Mouse (Mus musculus): ENCODE data around the gene C2cd4d. TPM values are rescaled to one million over a fixed set of nuclear protein-coding genes. Genes with fewer than 3 reads are reported as not detected.

The C2cd4d gene
- polyA plus RNA-seq, 1 experiment from 2014 or later: 3.1 TPM

GRCm38 (mm10) chr3:94366761-94367160, 4.5 kb downstream of the C2cd4d start:
- no peak overlapping the region for H3K4me3 ChIP-seq
- H3K4me2 ChIP-seq (replicated peaks): no peak overlapping the region
- peaks cover 40% of the 10 kb centered on the region for H3K27me3 ChIP-seq (replicated peaks)
- H3K27ac ChIP-seq: no peak overlapping the region
- H3K4me1 ChIP-seq: peaks cover 11% of the 10 kb centered on the region; the same call in 1 of the 2 replicates
- 28% methylated on average over 3 of the region's 3 CpGs for WGBS
- H3K36me3 ChIP-seq: no peaks in the 10 kb centered on the region
- no peak overlapping the region for H3K9ac ChIP-seq
- no peaks in the 10 kb centered on the region for H3K9me3 ChIP-seq
- 0 out of 2 replicates have a peak, but pooled peaks have one; percentile 13 for ATAC-seq (ENCODE audit: low FRiP score, low read depth)

GRCm38 (mm10) chr3:94367511-94367910, 5.3 kb downstream of the C2cd4d start:
- Histone ChIP-seq H3K36me3 (no peaks in the 10 kb centered on the region), H3K4me3 (no peak overlapping the region), H3K27me3 (replicated peaks) (peaks cover 32% of the 10 kb centered on the region), H3K27ac (no peak overlapping the region), H3K4me2 (replicated peaks) (no peak overlapping the region), H3K9me3 (no peaks in the 10 kb centered on the region), H3K4me1 (0 out of 2 replicates have a peak, but pooled peaks cover 12% of the 10 kb centered on the region), H3K9ac (no peak overlapping the region)
- WGBS: 86% methylated on average over 6 of the region's 6 CpGs
- ATAC-seq (ENCODE audit: low FRiP score, low read depth): no peak

GRCm38 (mm10) chr3:94368631-94369030, 6.4 kb downstream of the C2cd4d start:
- H3K36me3 ChIP-seq: no peaks in the 10 kb centered on the region
- no peaks in the 10 kb centered on the region for H3K9me3 ChIP-seq
- 72% methylated on average over 6 of the region's 6 CpGs for WGBS
- H3K27me3 ChIP-seq (replicated peaks): peaks cover 28% of the 10 kb centered on the region
- no peak for ATAC-seq (ENCODE audit: low FRiP score, low read depth)
- H3K4me3 ChIP-seq: no peak overlapping the region
- no peak overlapping the region for H3K4me2 ChIP-seq (replicated peaks)
- peaks cover 23% of the 10 kb centered on the region for H3K4me1 ChIP-seq
- H3K27ac ChIP-seq: no peak overlapping the region
- H3K9ac ChIP-seq: no peak overlapping the region

- Histone ChIP-seq H3K4me2 (replicated peaks) (no peak overlapping the region), H3K27ac (no peak overlapping the region), H3K9ac (no peak overlapping the region), H3K27me3 (replicated peaks) (peaks cover 19% of the 10 kb centered on the region), H3K36me3 (no peaks in the 10 kb centered on the region), H3K4me1 (peaks cover 19% of the 10 kb centered on the region), H3K9me3 (no peaks in the 10 kb centered on the region), H3K4me3 (no peak overlapping the region)
- ATAC-seq (ENCODE audit: low FRiP score, low read depth): no peak
- 73% methylated on average over 2 of the region's 2 CpGs for WGBS
Measured at GRCm38 (mm10) chr3:94369709-94370108, 7.5 kb downstream of the C2cd4d start.

- Histone ChIP-seq H3K4me3 (no peak overlapping the region), H3K4me1 (peaks cover 19% of the 10 kb centered on the region), H3K27ac (no peak overlapping the region), H3K9me3 (no peaks in the 10 kb centered on the region), H3K27me3 (replicated peaks) (0 out of 2 replicates have a peak, but pooled peaks cover 5% of the 10 kb centered on the region), H3K9ac (no peak overlapping the region), H3K4me2 (replicated peaks) (peak overlapping the region; percentile 41), H3K36me3 (no peaks in the 10 kb centered on the region)
- WGBS: 5% methylated on average over 11 of the region's 11 CpGs
- 0 out of 2 replicates have a peak, but pooled peaks have one; percentile 17 for ATAC-seq (ENCODE audit: low FRiP score, low read depth)
Measured at GRCm38 (mm10) chr3:94371637-94372036, 9.4 kb downstream of the C2cd4d start.

- no peaks in the 10 kb centered on the region for H3K9me3 ChIP-seq
- peak overlapping the region; percentile 41 for H3K4me2 ChIP-seq (replicated peaks)
- no peaks in the 10 kb centered on the region for H3K36me3 ChIP-seq
- H3K9ac ChIP-seq: no peak overlapping the region
- H3K27me3 ChIP-seq (replicated peaks): 0 out of 2 replicates have a peak, but pooled peaks cover 5% of the 10 kb centered on the region
- H3K4me3 ChIP-seq: no peak overlapping the region
- ATAC-seq (ENCODE audit: low FRiP score, low read depth): no peak
- H3K27ac ChIP-seq: no peak overlapping the region
- H3K4me1 ChIP-seq: peaks cover 19% of the 10 kb centered on the region
- WGBS: 6% methylated on average over 3 of the region's 3 CpGs
Measured at GRCm38 (mm10) chr3:94372038-94372437, 9.8 kb downstream of the C2cd4d start.

GRCm38 (mm10) chr3:94372641-94373040, 10.4 kb downstream of the C2cd4d start, which contains the start of gene Rorc:
Rorc (plus strand) TSS chr3:94372794.
- no peak within 1 kb of the TSS for H3K9ac ChIP-seq
- H3K27me3 ChIP-seq (replicated peaks): 0 out of 2 replicates have a peak, but pooled peaks cover 5% of the 10 kb centered on the region
- 23% methylated on average over 5 of the region's 5 CpGs for WGBS
- no peaks in the 10 kb centered on the region for H3K9me3 ChIP-seq
- no peaks in the 10 kb centered on the region for H3K36me3 ChIP-seq
- H3K4me3 ChIP-seq: no peak within 1 kb of the TSS
- no peak within 1 kb of the TSS for H3K27ac ChIP-seq
- peaks cover 19% of the 10 kb centered on the region for H3K4me1 ChIP-seq
- ATAC-seq (ENCODE audit: low FRiP score, low read depth): peak; percentile 14; the same call in 1 of the 2 replicates
- peak within 1 kb of the TSS; percentile 42 for H3K4me2 ChIP-seq (replicated peaks)

GRCm38 (mm10) chr3:94373090-94373489, 10.9 kb downstream of the C2cd4d start:
- Histone ChIP-seq H3K27me3 (replicated peaks) (0 out of 2 replicates have a peak, but pooled peaks cover 5% of the 10 kb centered on the region), H3K4me3 (no peak overlapping the region), H3K9ac (no peak overlapping the region), H3K9me3 (no peaks in the 10 kb centered on the region), H3K27ac (no peak overlapping the region), H3K4me2 (replicated peaks) (peak overlapping the region; percentile 42), H3K4me1 (peaks cover 19% of the 10 kb centered on the region), H3K36me3 (no peaks in the 10 kb centered on the region)
- ATAC-seq (ENCODE audit: low FRiP score, low read depth): peak; percentile 57
- 4% methylated on average over 10 of the region's 10 CpGs for WGBS

GRCm38 (mm10) chr3:94373597-94374011, 11.4 kb downstream of the C2cd4d start:
- Histone ChIP-seq H3K9ac (no peak overlapping the region), H3K4me3 (no peak overlapping the region), H3K27me3 (replicated peaks) (0 out of 2 replicates have a peak, but pooled peaks cover 5% of the 10 kb centered on the region), H3K4me2 (replicated peaks) (peak overlapping the region; percentile 42), H3K9me3 (no peaks in the 10 kb centered on the region), H3K27ac (no peak overlapping the region), H3K4me1 (peaks cover 19% of the 10 kb centered on the region), H3K36me3 (no peaks in the 10 kb centered on the region)
- ATAC-seq (ENCODE audit: low FRiP score, low read depth): peak; percentile 17; the same call in 1 of the 2 replicates
- WGBS: 1% methylated on average over 5 of the region's 5 CpGs

- H3K4me1 ChIP-seq: peaks cover 19% of the 10 kb centered on the region
- no peaks in the 10 kb centered on the region for H3K9me3 ChIP-seq
- no peak for ATAC-seq (ENCODE audit: low FRiP score, low read depth)
- H3K4me3 ChIP-seq: no peak overlapping the region
- no peaks in the 10 kb centered on the region for H3K36me3 ChIP-seq
- 0 out of 2 replicates have a peak, but pooled peaks cover 5% of the 10 kb centered on the region for H3K27me3 ChIP-seq (replicated peaks)
- H3K27ac ChIP-seq: no peak overlapping the region
- no peak overlapping the region for H3K9ac ChIP-seq
- no peak overlapping the region for H3K4me2 ChIP-seq (replicated peaks)
Measured at GRCm38 (mm10) chr3:94374636-94375035, 12.4 kb downstream of the C2cd4d start.

GRCm38 (mm10) chr3:94375146-94375545, 12.9 kb downstream of the C2cd4d start:
- ATAC-seq (ENCODE audit: low FRiP score, low read depth): no peak
- H3K9ac ChIP-seq: no peak overlapping the region
- WGBS: 79% methylated on average over 2 of the region's 2 CpGs

GRCm38 (mm10) chr3:94375861-94376260, 13.6 kb downstream of the C2cd4d start:
- Histone ChIP-seq H3K27me3 (replicated peaks) (0 out of 2 replicates have a peak, but pooled peaks cover 5% of the 10 kb centered on the region), H3K4me3 (no peak overlapping the region), H3K36me3 (no peaks in the 10 kb centered on the region), H3K4me1 (peaks cover 19% of the 10 kb centered on the region), H3K9ac (no peak overlapping the region), H3K4me2 (replicated peaks) (no peak overlapping the region), H3K27ac (no peak overlapping the region), H3K9me3 (no peaks in the 10 kb centered on the region)
- 55% methylated on average over 5 of the region's 5 CpGs for WGBS
- ATAC-seq (ENCODE audit: low FRiP score, low read depth): no peak

More at GRCm38 (mm10) chr3:94375146-94375545, 12.9 kb downstream of the C2cd4d start:
- Histone ChIP-seq H3K36me3 (no peaks in the 10 kb centered on the region), H3K4me1 (peaks cover 19% of the 10 kb centered on the region), H3K4me3 (no peak overlapping the region), H3K27me3 (replicated peaks) (0 out of 2 replicates have a peak, but pooled peaks cover 5% of the 10 kb centered on the region), H3K4me2 (replicated peaks) (no peak overlapping the region), H3K9me3 (no peaks in the 10 kb centered on the region), H3K27ac (no peak overlapping the region)

Data from neural tube, embryonic 12.5 days (tissue).